Mouse (Mus musculus) megakaryocyte, embryonic 14.5 days (primary cell): ENCODE data around the gene Abl2. TPM values are rescaled to one million over a fixed set of nuclear protein-coding genes. Genes with fewer than 3 reads are reported as not detected.
A peak's percentile ranks its signal among the peaks of the same experiment; 100 is the strongest.

Experiments
- H3K27me3 ChIP-seq: replicated peaks from 2 replicates; pipeline ENCODE3; 2012; ENCODE audit warnings: inconsistent platforms
- H3K36me3 ChIP-seq: replicated peaks from 2 replicates; pipeline ENCODE3; 2012; ENCODE audit warnings: low read length, inconsistent platforms, mixed read lengths
- H3K4me1 ChIP-seq: 2 replicates; pipeline ENCODE4 v1.6.1; 2012; ENCODE audit warnings: inconsistent platforms
- H3K4me3 ChIP-seq: replicated peaks from 2 replicates; pipeline ENCODE3; 2012; ENCODE audit warnings: moderate library complexity, mild to moderate bottlenecking, inconsistent platforms
- H3K9me3 ChIP-seq: 2 replicates; pipeline ENCODE4 v1.6.1; 2012; ENCODE audit warnings: inconsistent platforms
- FLI1 ChIP-seq: IDR thresholded peaks from 2 replicates; pipeline ENCODE4 v1.6.1; 2012; ENCODE audit warnings: low read length, inconsistent platforms, mixed read lengths
- GATA1 ChIP-seq: IDR thresholded peaks from 3 replicates; pipeline ENCODE4 v1.6.1; 2012; ENCODE audit warnings: mixed read lengths, low read length, inconsistent platforms, borderline replicate concordance
- polyA plus RNA-seq: library from polyadenylated mRNA; stranded (reverse); fragments of >175 nt; gene quantifications from 2 replicates; pipeline ENCODE4 v1.2.3, GENCODE M21; 2012; ENCODE audit warnings: low replicate concordance; ENCODE audit not compliant: insufficient read depth

Abl2 gene
- polyA plus RNA-seq, 1 experiment, result 5.0 TPM

- TF ChIP-seq GATA1 (no peak), FLI1 (no peak)
- Histone ChIP-seq H3K27me3 (no peaks in the 10 kb centered on the region), H3K36me3 (no peaks in the 10 kb centered on the region), H3K9me3 (no peaks in the 10 kb centered on the region), H3K4me3 (no peak overlapping the region), H3K4me1 (peaks cover 14% of the 10 kb centered on the region)
These were observed 20.2 kb upstream of the Abl2 start for GRCm38 (mm10) chr1:156538382-156538781.

GRCm38 (mm10) chr1:156539787-156540560 lies 18.6 kb upstream of the Abl2 start:
- peaks cover 1% of the 10 kb centered on the region for H3K27me3 ChIP-seq
- TF ChIP-seq FLI1 (no peak), GATA1 (no peak)
- H3K9me3 ChIP-seq, result no peaks in the 10 kb centered on the region
- no peaks in the 10 kb centered on the region for H3K36me3 ChIP-seq
- peaks cover 14% of the 10 kb centered on the region for H3K4me1 ChIP-seq
- no peak overlapping the region for H3K4me3 ChIP-seq

- Histone ChIP-seq H3K27me3 (peaks cover 5% of the 10 kb centered on the region), H3K36me3 (no peaks in the 10 kb centered on the region), H3K9me3 (no peaks in the 10 kb centered on the region), H3K4me3 (no peak overlapping the region), H3K4me1 (peaks cover 4% of the 10 kb centered on the region; the same call in 1 of the 2 replicates)
- TF ChIP-seq GATA1 (no peak), FLI1 (no peak)
These were observed 14.6 kb upstream of the Abl2 start for GRCm38 (mm10) chr1:156543999-156544398.

- Histone ChIP-seq H3K4me1 (peaks cover 41% of the 10 kb centered on the region), H3K36me3 (peaks cover 3% of the 10 kb centered on the region), H3K27me3 (no peaks in the 10 kb centered on the region), H3K4me3 (peak overlapping the region; percentile 96), H3K9me3 (no peaks in the 10 kb centered on the region)
- TF ChIP-seq FLI1 (no peak), GATA1 (no peak)
These were observed 509 bp downstream of the Abl2 start for GRCm38 (mm10) chr1:156558950-156559640.

GRCm38 (mm10) chr1:156559641-156560020 lies 1.0 kb downstream of the Abl2 start:
- TF ChIP-seq GATA1 (no peak), FLI1 (no peak)
- Histone ChIP-seq H3K4me3 (peak overlapping the region; percentile 96), H3K36me3 (peaks cover 4% of the 10 kb centered on the region), H3K27me3 (no peaks in the 10 kb centered on the region), H3K4me1 (peaks cover 46% of the 10 kb centered on the region), H3K9me3 (no peaks in the 10 kb centered on the region)

- H3K9me3 ChIP-seq, result no peaks in the 10 kb centered on the region
- H3K27me3 ChIP-seq, result no peaks in the 10 kb centered on the region
- H3K36me3 ChIP-seq, result peaks cover 10% of the 10 kb centered on the region
- TF ChIP-seq GATA1, result no peak
- TF ChIP-seq FLI1, result no peak
- peak overlapping the region; percentile 34 for H3K4me3 ChIP-seq
- H3K4me1 ChIP-seq, result peaks cover 47% of the 10 kb centered on the region
These were observed 1.9 kb downstream of the Abl2 start for GRCm38 (mm10) chr1:156560500-156560899.

- Histone ChIP-seq H3K4me1 (peaks cover 53% of the 10 kb centered on the region), H3K36me3 (peaks cover 15% of the 10 kb centered on the region), H3K9me3 (no peaks in the 10 kb centered on the region), H3K27me3 (no peaks in the 10 kb centered on the region), H3K4me3 (no peak overlapping the region)
- no peak for TF ChIP-seq FLI1
- no peak for TF ChIP-seq GATA1
These were observed 6.7 kb downstream of the Abl2 start for GRCm38 (mm10) chr1:156565328-156565727.

GRCm38 (mm10) chr1:156566132-156566531 lies 7.5 kb downstream of the Abl2 start:
- H3K9me3 ChIP-seq, result no peaks in the 10 kb centered on the region
- H3K27me3 ChIP-seq, result no peaks in the 10 kb centered on the region
- peaks cover 15% of the 10 kb centered on the region for H3K36me3 ChIP-seq
- no peak overlapping the region for H3K4me3 ChIP-seq
- no peak for TF ChIP-seq FLI1
- no peak for TF ChIP-seq GATA1
- H3K4me1 ChIP-seq, result peaks cover 47% of the 10 kb centered on the region

- Histone ChIP-seq H3K4me3 (no peak overlapping the region), H3K27me3 (no peaks in the 10 kb centered on the region), H3K9me3 (no peaks in the 10 kb centered on the region), H3K4me1 (peaks cover 39% of the 10 kb centered on the region), H3K36me3 (peaks cover 20% of the 10 kb centered on the region)
- TF ChIP-seq FLI1 (no peak), GATA1 (no peak)
These were observed 11.0 kb downstream of the Abl2 start for GRCm38 (mm10) chr1:156569615-156570014.

GRCm38 (mm10) chr1:156572952-156573351 lies 14.4 kb downstream of the Abl2 start:
- Histone ChIP-seq H3K4me1 (peaks cover 32% of the 10 kb centered on the region), H3K36me3 (peaks cover 13% of the 10 kb centered on the region), H3K27me3 (no peaks in the 10 kb centered on the region), H3K4me3 (no peak overlapping the region), H3K9me3 (no peaks in the 10 kb centered on the region)
- no peak for TF ChIP-seq FLI1
- TF ChIP-seq GATA1, result no peak
